Mouse (Mus musculus) liver, embryonic 18 days (tissue): ENCODE data around the gene Pcp4. TPM values are rescaled to one million over a fixed set of nuclear protein-coding genes. Genes with fewer than 3 reads are reported as not detected.

ENCODE experiments used
- polyA plus RNA-seq: library from polyadenylated mRNA; depleted of rRNA; stranded (reverse); fragments of >200 nt; gene quantifications from 2 replicates; pipeline ENCODE4 v1.2.3, GENCODE M21; 2012; rRNA removed

Pcp4 gene
- 0.19 TPM in 1 of 2 replicates, not detected in the other for polyA plus RNA-seq

GRCm38 (mm10) chr16:96467445-96467844 lies at the start of gene Pcp4:
TSS of gene Pcp4 (plus strand) at chr16:96467606.

GRCm38 (mm10) chr16:96443468-96443867 lies 23.9 kb upstream of the Pcp4 start, which contains the start of gene Itgb2l:
TSS of gene Itgb2l (minus strand) at chr16:96443619.

Other genes starting within 250 kb of the Pcp4 start
- 0.05 TPM in 2 replicates for gene B3galt5, start 231.8 kb upstream of the Pcp4 start, polyA plus RNA-seq
- gene Itgb2l, start 24.0 kb upstream of the Pcp4 start, polyA plus RNA-seq = 13.0 and 18.2 TPM in 2 replicates